Mouse (Mus musculus) midbrain, embryonic 16.5 days (tissue): ENCODE measurements at regions not wholly inside any gene's neighbourhood (a gene's known extent, or its start where the extent isn't known, plus 50 kb on each side); places are given as distances from the start of the nearest gene placed in this dataset.

ENCODE experiments used
- ATAC-seq: fragments of 200-750 bp; cut with Nextera tagmentation; 2 replicates; pipeline ENCODE4 v1.8.0; 2017; ENCODE audit warnings: moderate TSS enrichment
- H3K27ac ChIP-seq: fragments of 300-500 bp; sonication (generic); 2 replicates; pipeline ENCODE4 v1.5.1; 2014; ENCODE audit warnings: mild to moderate bottlenecking, low read length, mixed read lengths
- H3K27me3 ChIP-seq: fragments of 300-500 bp; sonication (generic); 2 replicates; pipeline ENCODE4 v1.6.1; 2014; ENCODE audit warnings: low read depth, low read length, mixed read lengths; ENCODE audit not compliant: control insufficient read depth, insufficient read depth
- H3K36me3 ChIP-seq: fragments of 300-500 bp; sonication (generic); 2 replicates; pipeline ENCODE4 v1.6.1; 2014; ENCODE audit warnings: mild to moderate bottlenecking, low read length, moderate library complexity, mixed read lengths; ENCODE audit not compliant: control insufficient read depth, insufficient read depth
- H3K4me1 ChIP-seq: fragments of 300-500 bp; sonication (generic); 2 replicates; pipeline ENCODE4 v1.6.1; 2014; ENCODE audit warnings: mild to moderate bottlenecking, low read length, mixed read lengths; ENCODE audit not compliant: control insufficient read depth, insufficient read depth
- H3K4me2 ChIP-seq: fragments of 300-500 bp; sonication (generic); 2 replicates; pipeline ENCODE4 v1.6.1; 2014; ENCODE audit warnings: mild to moderate bottlenecking, low read length, mixed read lengths
- H3K4me3 ChIP-seq: fragments of 300-500 bp; sonication (generic); 2 replicates; pipeline ENCODE4 v1.5.1; 2014; ENCODE audit warnings: low read depth, mild to moderate bottlenecking, low read length, moderate library complexity, mixed read lengths
- H3K9ac ChIP-seq: fragments of 300-500 bp; sonication (generic); 2 replicates; pipeline ENCODE4 v1.6.1; 2014; ENCODE audit warnings: low read depth, low read length, mixed read lengths
- H3K9me3 ChIP-seq: fragments of 300-500 bp; sonication (generic); replicated peaks from 2 replicates; pipeline ENCODE4 v1.6.1; 2014; ENCODE audit warnings: mild to moderate bottlenecking, low read length, mixed read lengths; ENCODE audit not compliant: control insufficient read depth, poor library complexity, severe bottlenecking
- WGBS: fragments of 180-500 bp; shearing (Covaris S2); extraction: QIAGEN DNeasy Blood & Tissue Kit; methylation state at CpG from one replicate; pipeline ENCODE4 v1.1.7; 2014; 5-methylcytosine and 5-hydroxymethylcytosine counted together

GRCm38 (mm10) chr9:41792830-41793213, 331.3 kb downstream of the Sorl1 start:
- no peaks in the 10 kb centered on the region for H3K9me3 ChIP-seq
- 64% methylated on average over 6 of the region's 6 CpGs for WGBS
- no peak for ATAC-seq
- H3K4me2 ChIP-seq, result no peak overlapping the region
- H3K4me1 ChIP-seq, result peaks cover 5% of the 10 kb centered on the region
- H3K4me3 ChIP-seq, result no peak overlapping the region
- H3K9ac ChIP-seq, result no peak overlapping the region
- no peak overlapping the region for H3K27ac ChIP-seq
- H3K36me3 ChIP-seq, result no peaks in the 10 kb centered on the region
- no peaks in the 10 kb centered on the region for H3K27me3 ChIP-seq

GRCm38 (mm10) chr9:41792173-41792829, 331.8 kb downstream of the Sorl1 start:
- ATAC-seq, result no peak
- H3K27me3 ChIP-seq, result no peaks in the 10 kb centered on the region
- H3K9me3 ChIP-seq, result no peaks in the 10 kb centered on the region
- H3K4me2 ChIP-seq, result no peak overlapping the region
- H3K4me1 ChIP-seq, result peaks cover 5% of the 10 kb centered on the region
- H3K36me3 ChIP-seq, result no peaks in the 10 kb centered on the region
- H3K9ac ChIP-seq, result no peak overlapping the region
- 50% methylated on average over 4 of the region's 4 CpGs for WGBS
- H3K27ac ChIP-seq, result no peak overlapping the region
- no peak overlapping the region for H3K4me3 ChIP-seq

- H3K4me2 ChIP-seq, result no peak overlapping the region
- no peaks in the 10 kb centered on the region for H3K36me3 ChIP-seq
- ATAC-seq, result 0 out of 2 replicates have a peak, but pooled peaks have one; percentile 39
- no peaks in the 10 kb centered on the region for H3K9me3 ChIP-seq
- H3K4me3 ChIP-seq, result no peak overlapping the region
- H3K27ac ChIP-seq, result no peak overlapping the region
- H3K4me1 ChIP-seq, result peaks cover 5% of the 10 kb centered on the region
- WGBS, result 76% methylated on average over 5 of the region's 5 CpGs
- no peaks in the 10 kb centered on the region for H3K27me3 ChIP-seq
- H3K9ac ChIP-seq, result no peak overlapping the region
These were observed 332.5 kb downstream of the Sorl1 start for GRCm38 (mm10) chr9:41791501-41792172.

- Histone ChIP-seq H3K9ac (no peak overlapping the region), H3K4me3 (no peak overlapping the region), H3K27me3 (no peaks in the 10 kb centered on the region), H3K27ac (no peak overlapping the region), H3K4me2 (no peak overlapping the region), H3K9me3 (peaks cover 2% of the 10 kb centered on the region; the same call in 1 of the 2 replicates), H3K36me3 (no peaks in the 10 kb centered on the region), H3K4me1 (no peaks in the 10 kb centered on the region; the same call in 1 of the 2 replicates)
- no peak for ATAC-seq
- 84% methylated on average over 3 of the region's 3 CpGs for WGBS
These were observed 339.0 kb downstream of the Sorl1 start for GRCm38 (mm10) chr9:41785131-41785530.

- WGBS, result 88% methylated on average over 8 of the region's 8 CpGs
- Histone ChIP-seq H3K4me2 (no peak overlapping the region), H3K27me3 (no peaks in the 10 kb centered on the region), H3K36me3 (no peaks in the 10 kb centered on the region), H3K4me1 (no peaks in the 10 kb centered on the region), H3K27ac (no peak overlapping the region), H3K4me3 (no peak overlapping the region), H3K9me3 (no peaks in the 10 kb centered on the region), H3K9ac (no peak overlapping the region)
- no peak for ATAC-seq
These were observed 351.7 kb downstream of the Sorl1 start for GRCm38 (mm10) chr9:41772281-41772902.

GRCm38 (mm10) chr9:41771276-41771675, 352.8 kb downstream of the Sorl1 start:
- ATAC-seq, result no peak
- no peak overlapping the region for H3K4me3 ChIP-seq
- no peak overlapping the region for H3K27ac ChIP-seq
- H3K4me2 ChIP-seq, result no peak overlapping the region
- 71% methylated on average over 1 of the region's 1 CpGs for WGBS
- peaks cover 3% of the 10 kb centered on the region; the same call in 1 of the 2 replicates for H3K4me1 ChIP-seq
- H3K27me3 ChIP-seq, result no peaks in the 10 kb centered on the region
- no peaks in the 10 kb centered on the region for H3K36me3 ChIP-seq
- H3K9me3 ChIP-seq, result no peaks in the 10 kb centered on the region
- no peak overlapping the region for H3K9ac ChIP-seq

GRCm38 (mm10) chr9:41768316-41768715, 355.8 kb downstream of the Sorl1 start:
- no peaks in the 10 kb centered on the region for H3K9me3 ChIP-seq
- no peak for ATAC-seq
- H3K4me3 ChIP-seq, result no peak overlapping the region
- no peaks in the 10 kb centered on the region for H3K36me3 ChIP-seq
- no peak overlapping the region for H3K27ac ChIP-seq
- no peak overlapping the region for H3K9ac ChIP-seq
- peaks cover 5% of the 10 kb centered on the region; the same call in 1 of the 2 replicates for H3K4me1 ChIP-seq
- no peak overlapping the region for H3K4me2 ChIP-seq
- no peaks in the 10 kb centered on the region for H3K27me3 ChIP-seq
- 90% methylated on average over 3 of the region's 3 CpGs for whole genome bisulfite sequencing

- no peak overlapping the region for H3K4me2 ChIP-seq
- H3K9me3 ChIP-seq, result no peaks in the 10 kb centered on the region
- peaks cover 5% of the 10 kb centered on the region; the same call in 1 of the 2 replicates for H3K4me1 ChIP-seq
- WGBS, result 14% methylated on average over 4 of the region's 4 CpGs
- no peaks in the 10 kb centered on the region for H3K27me3 ChIP-seq
- H3K9ac ChIP-seq, result no peak overlapping the region
- H3K36me3 ChIP-seq, result no peaks in the 10 kb centered on the region
- ATAC-seq, result peak; percentile 45; the same call in 1 of the 2 replicates
- no peak overlapping the region for H3K27ac ChIP-seq
- H3K4me3 ChIP-seq, result no peak overlapping the region
These were observed 357.6 kb downstream of the Sorl1 start for GRCm38 (mm10) chr9:41766533-41766920.
